Mouse (Mus musculus) Patski (cell line): Measurements from ENCODE around the gene Cbx2. TPM values are rescaled to one million over a fixed set of nuclear protein-coding genes. Genes with fewer than 3 reads are reported as not detected.

ENCODE experiments used
- ATAC-seq: fragments of 100-300 bp; one replicate; pipeline ENCODE4 v1.8.0; 2021
- CTCF ChIA-PET: fragments of 350-600 bp; sonication (Branson Sonifier 250); formaldehyde crosslinking; loops from one replicate; lab custom pipeline; 2022; ENCODE audit warnings: inconsistent platforms; lab: Charles Lee
- POLR2A ChIA-PET: fragments of 350-600 bp; sonication (Branson Sonifier 250); formaldehyde crosslinking; loops from one replicate; lab custom pipeline; 2022; ENCODE audit warnings: antibody characterized with exemption, inconsistent platforms; lab: Charles Lee
- DNase-seq: peaks from one replicate; pipeline ENCODE4 v3.0.0-alpha.2; 2011; ENCODE audit warnings: low read depth, low spot score
- H3K27me3 ChIP-seq: fragments of 371-371 bp; one replicate; pipeline ENCODE4 v1.5.1; 2021
- CTCF ChIP-seq: fragments of 100-300 bp; IDR thresholded peaks from one replicate; pipeline ENCODE4 v1.5.1; 2021
- in situ Hi-C: fragments of 300-500 bp; cut with MboI; formaldehyde crosslinking; loops from 3 replicates; pipeline ENCODE4 v1.11.1; 2018; ENCODE audit warnings: low pct_unique_long_range_greater_than_20kb, mixed read lengths
- polyA plus RNA-seq: library from polyadenylated mRNA; unstranded; gene quantifications from one replicate; pipeline ENCODE4 v1.2.3, GENCODE M21; 2021

Cbx2 gene
- 9.3 TPM for polyA plus RNA-seq

GRCm38 (mm10) chr11:119022895-119023615 lies at the start of gene Cbx2:
Gene Cbx2, plus strand, starts transcription at chr11:119022962.
- in situ Hi-C loops, result no loop called here
- CTCF ChIA-PET, result interaction anchor here (0.9 to 2.7 kb wide), 6 partner anchors 10 to 28 kb away, joined by 3 to 14 read pairs (median 4); no protein-coding TSS in a partner anchor
- peak; percentile 75 for ATAC-seq
- POLR2A ChIA-PET, result interaction anchor here (1.4 kb wide), 1 partner anchor 18 kb away, joined by 5 read pairs; the partner anchor contains the start of gene Cbx8
- no peak for TF ChIP-seq CTCF
- peaks cover 4% of the 10 kb centered on the region for H3K27me3 ChIP-seq
- DNase-seq, result no peak

GRCm38 (mm10) chr11:118974340-118974739 lies 48.4 kb upstream of the Cbx2 start:
- in situ Hi-C loops, result no loop called here
- DNase-seq (no peak), ATAC-seq (no peak)
- POLR2A ChIA-PET, result no interaction called here
- peaks cover 37% of the 10 kb centered on the region for H3K27me3 ChIP-seq
- CTCF ChIA-PET, result no interaction called here
- no peak for TF ChIP-seq CTCF

- no peak for ATAC-seq
- in situ Hi-C loops, result loop anchor here (5.0 kb wide), 1 partner anchor 233 kb away; no protein-coding TSS in a partner anchor
- ChIA-PET POLR2A (no interaction called here), CTCF (no interaction called here)
- TF ChIP-seq CTCF, result peak; percentile 83
- no peak for DNase-seq
- H3K27me3 ChIP-seq, result peaks cover 33% of the 10 kb centered on the region
These were observed 47.3 kb upstream of the Cbx2 start for GRCm38 (mm10) chr11:118975427-118975826.

GRCm38 (mm10) chr11:118975917-118976316 lies 46.8 kb upstream of the Cbx2 start:
- no peak for DNase-seq
- ATAC-seq, result no peak
- in situ Hi-C loops, result loop anchor here (5.0 kb wide), 1 partner anchor 234 kb away; no protein-coding TSS in a partner anchor
- ChIA-PET CTCF (no interaction called here), POLR2A (no interaction called here)
- H3K27me3 ChIP-seq, result peaks cover 33% of the 10 kb centered on the region
- no peak for TF ChIP-seq CTCF

- DNase-seq (no peak), ATAC-seq (no peak)
- POLR2A ChIA-PET, result no interaction called here
- CTCF ChIA-PET, result no interaction called here
- TF ChIP-seq CTCF, result no peak
- in situ Hi-C loops, result no loop called here
- H3K27me3 ChIP-seq, result peaks cover 14% of the 10 kb centered on the region
These were observed 42.4 kb upstream of the Cbx2 start for GRCm38 (mm10) chr11:118980388-118980787.

- in situ Hi-C loops, result no loop called here
- TF ChIP-seq CTCF, result no peak
- POLR2A ChIA-PET, result no interaction called here
- CTCF ChIA-PET, result no interaction called here
- DNase-seq, result no peak
- ATAC-seq, result no peak
- H3K27me3 ChIP-seq, result peaks cover 14% of the 10 kb centered on the region
These were observed 41.6 kb upstream of the Cbx2 start for GRCm38 (mm10) chr11:118981012-118981776.

GRCm38 (mm10) chr11:118982593-118983113 lies 40.1 kb upstream of the Cbx2 start:
- no peak for DNase-seq
- peaks cover 14% of the 10 kb centered on the region for H3K27me3 ChIP-seq
- ChIA-PET POLR2A (no interaction called here), CTCF (no interaction called here)
- in situ Hi-C loops, result no loop called here
- no peak for ATAC-seq
- TF ChIP-seq CTCF, result no peak

GRCm38 (mm10) chr11:118985571-118985970 lies 37.2 kb upstream of the Cbx2 start:
- ATAC-seq, result no peak
- in situ Hi-C loops, result no loop called here
- POLR2A ChIA-PET, result no interaction called here
- TF ChIP-seq CTCF, result no peak
- CTCF ChIA-PET, result no interaction called here
- H3K27me3 ChIP-seq, result no peaks in the 10 kb centered on the region
- no peak for DNase-seq

- in situ Hi-C loops, result no loop called here
- DNase-seq (no peak), ATAC-seq (no peak)
- no peak for TF ChIP-seq CTCF
- POLR2A ChIA-PET, result no interaction called here
- CTCF ChIA-PET, result no interaction called here
- no peaks in the 10 kb centered on the region for H3K27me3 ChIP-seq
These were observed 34.8 kb upstream of the Cbx2 start, which contains the start of gene Enpp7 for GRCm38 (mm10) chr11:118987999-118988398. Gene Enpp7, plus strand, starts transcription at chr11:118988188.

GRCm38 (mm10) chr11:118992781-118993180 lies 30.0 kb upstream of the Cbx2 start:
- CTCF ChIA-PET, result no interaction called here
- peaks cover 16% of the 10 kb centered on the region for H3K27me3 ChIP-seq
- no peak for TF ChIP-seq CTCF
- POLR2A ChIA-PET, result no interaction called here
- DNase-seq, result no peak
- in situ Hi-C loops, result no loop called here
- no peak for ATAC-seq
